Mouse (Mus musculus): ENCODE data around the gene Trim10.
"Not testable (repeated sequence)": the region's sequence is repeated elsewhere in the genome, so short reads cannot be mapped to it uniquely, and the experiment has no call there.

Trim10 gene

DNA sequence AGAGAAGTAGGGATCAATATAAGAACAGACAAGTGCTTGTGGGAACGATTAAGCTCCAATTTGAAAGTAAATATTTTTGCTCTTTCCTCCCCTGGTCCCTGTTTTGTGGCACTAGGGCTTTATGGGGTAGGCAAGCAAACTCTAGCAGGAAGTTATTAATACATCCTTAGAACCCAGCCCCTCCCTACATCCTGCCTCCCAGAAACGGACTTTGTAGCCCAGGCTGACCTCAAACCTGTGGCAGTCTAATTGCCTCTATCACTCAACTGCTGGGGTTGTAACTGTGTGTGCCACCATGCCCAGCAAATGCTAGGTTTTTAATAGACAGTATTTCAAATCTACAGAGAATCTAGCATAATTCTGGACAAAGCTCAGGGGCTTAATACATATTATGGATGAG is 7.7 kb upstream of the Trim10 start:
- DNase-seq = no peak

DNA sequence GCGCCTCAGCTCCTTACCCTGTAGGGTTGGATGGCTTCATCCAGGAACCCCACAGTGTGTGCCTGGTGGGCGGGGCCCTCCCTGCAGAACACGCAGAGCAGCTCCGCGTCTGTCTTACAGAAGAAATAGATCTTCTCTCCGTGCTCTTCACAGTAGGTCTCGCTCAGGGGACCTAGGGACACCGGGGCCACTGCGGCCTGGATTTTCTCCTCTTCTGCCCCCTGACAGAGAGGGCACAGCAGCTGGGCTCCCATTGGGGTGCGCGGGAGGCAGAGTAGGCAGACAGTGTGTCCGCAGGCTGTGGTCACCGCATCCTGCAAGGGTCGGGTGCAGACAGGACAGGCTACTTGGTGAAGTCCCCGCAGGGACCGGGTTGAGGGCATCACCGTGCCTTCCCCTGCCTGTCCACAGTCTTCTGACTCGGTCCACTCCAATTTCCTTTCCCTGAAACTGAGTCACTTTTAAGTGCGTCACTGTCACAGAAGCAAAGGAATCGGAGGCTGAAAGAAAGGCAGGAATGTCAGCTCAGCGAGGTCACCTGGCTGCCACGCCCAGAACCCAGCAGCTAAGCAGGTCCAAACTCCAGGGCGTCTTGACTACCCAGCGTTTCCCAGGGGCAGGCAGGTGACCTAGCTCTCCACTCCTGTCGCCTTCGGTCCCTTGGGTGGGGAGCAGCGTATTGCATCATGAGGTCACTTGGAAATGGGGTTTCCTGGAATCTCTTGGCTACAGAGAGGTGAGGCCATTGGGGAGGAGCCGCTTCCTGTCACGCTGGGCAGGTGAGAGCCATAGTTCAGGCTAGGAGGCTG is 2.5 kb upstream of the Trim10 start, which contains the start of gene Trim15:
Trim15 (minus strand) TSS at position 492 of the 809 bp plus-strand sequence.
- DNase-seq = peak; percentile 42

DNA sequence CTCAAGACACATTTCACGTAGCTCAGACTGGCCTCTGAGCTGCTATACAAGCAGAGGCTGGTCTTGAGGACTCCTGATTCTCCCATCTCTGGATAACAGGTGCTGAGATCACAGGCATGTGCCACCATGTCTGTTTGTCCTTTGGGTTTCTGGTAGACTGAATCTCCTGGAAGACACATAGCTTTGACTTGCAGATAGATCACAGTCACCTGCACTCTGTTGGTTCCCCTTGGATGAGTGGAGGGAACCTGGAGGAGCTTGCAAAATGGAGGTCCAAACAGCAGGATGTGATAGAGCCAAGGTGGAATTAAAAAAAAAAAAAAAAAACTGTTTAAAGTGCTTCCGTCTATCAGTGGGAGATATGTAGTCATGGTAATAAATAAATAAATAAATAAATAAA is 538 bp upstream of the Trim10 start:
- DNase-seq = no peak

DNA sequence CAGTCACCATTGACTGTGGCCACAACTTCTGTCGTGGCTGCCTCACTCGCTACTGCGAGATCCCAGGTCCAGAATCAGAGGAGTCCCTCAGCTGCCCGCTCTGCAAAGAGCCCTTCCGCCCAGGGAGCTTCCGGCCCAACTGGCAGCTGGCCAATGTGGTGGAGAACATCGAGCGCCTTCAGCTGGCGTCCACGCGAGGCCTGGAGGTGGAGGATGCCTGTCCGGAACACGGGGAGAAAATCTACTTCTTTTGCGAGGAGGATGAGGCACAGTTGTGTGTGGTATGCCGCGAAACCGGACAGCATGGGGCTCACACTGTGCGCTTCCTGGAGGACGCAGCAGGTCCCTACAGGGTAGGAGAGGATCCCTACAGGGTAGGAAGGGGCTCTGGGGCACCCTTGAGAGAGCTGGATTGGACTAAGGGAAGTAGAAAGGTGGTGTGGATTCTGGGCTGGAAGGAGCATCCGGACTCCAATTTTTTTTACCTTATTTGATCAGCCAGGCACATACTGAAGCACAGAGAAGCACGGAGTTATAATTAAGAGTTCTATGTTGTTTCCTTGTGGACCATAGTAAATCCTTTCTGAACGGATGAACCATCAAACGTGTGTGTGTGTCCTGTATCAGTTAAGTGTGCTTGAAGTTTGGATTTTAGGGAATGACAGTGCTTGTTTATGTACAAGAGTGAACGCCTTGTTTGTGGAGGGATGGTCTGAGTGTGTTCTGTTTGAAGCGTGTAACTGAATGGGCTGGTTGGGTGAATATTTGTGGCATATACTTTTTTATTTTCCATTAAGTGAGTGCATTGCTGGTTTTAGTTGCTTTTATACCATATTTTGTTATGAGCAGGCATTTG is 809 bp downstream of the Trim10 start:
- DNase-seq = no peak

DNA sequence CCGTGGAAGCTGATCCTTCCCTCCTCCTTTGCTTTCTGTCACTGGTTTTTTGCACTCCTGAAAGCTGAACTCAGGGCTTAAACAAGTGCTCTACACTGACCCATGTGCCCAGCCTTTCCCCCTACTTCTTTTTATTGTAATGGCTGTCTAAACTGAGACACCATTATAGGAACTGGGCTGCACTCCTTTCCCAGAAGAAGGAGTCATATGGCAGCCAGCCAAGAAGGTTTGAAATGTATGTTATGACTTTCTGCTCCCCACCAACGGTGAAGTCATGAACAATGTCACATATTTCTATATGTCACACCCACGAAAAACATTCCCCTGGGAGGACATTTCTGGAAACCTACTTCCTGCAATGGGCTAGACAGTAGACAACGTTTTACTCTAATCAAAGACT is 5.3 kb downstream of the Trim10 start:
- no peak for DNase-seq

DNA sequence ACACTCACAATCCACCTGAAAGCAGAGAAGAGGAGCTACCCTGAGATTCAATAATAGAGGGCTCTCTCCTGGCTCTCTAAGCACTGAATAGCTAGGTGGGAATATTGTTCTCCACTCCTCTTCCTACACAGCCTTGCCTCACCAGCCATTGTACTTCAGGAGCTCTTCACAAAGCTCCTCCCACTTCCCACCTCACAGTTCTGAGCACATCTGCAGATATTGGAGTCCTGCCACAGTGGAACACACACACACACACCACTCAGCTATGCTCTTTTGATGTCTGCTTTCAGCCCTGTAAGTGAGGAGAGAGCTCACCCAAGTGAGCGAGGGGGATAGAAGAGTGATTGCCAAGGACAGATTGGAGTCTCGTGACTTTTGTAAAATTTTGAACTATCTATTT is 14.0 kb downstream of the Trim10 start:
- no peak for DNase-seq

DNA sequence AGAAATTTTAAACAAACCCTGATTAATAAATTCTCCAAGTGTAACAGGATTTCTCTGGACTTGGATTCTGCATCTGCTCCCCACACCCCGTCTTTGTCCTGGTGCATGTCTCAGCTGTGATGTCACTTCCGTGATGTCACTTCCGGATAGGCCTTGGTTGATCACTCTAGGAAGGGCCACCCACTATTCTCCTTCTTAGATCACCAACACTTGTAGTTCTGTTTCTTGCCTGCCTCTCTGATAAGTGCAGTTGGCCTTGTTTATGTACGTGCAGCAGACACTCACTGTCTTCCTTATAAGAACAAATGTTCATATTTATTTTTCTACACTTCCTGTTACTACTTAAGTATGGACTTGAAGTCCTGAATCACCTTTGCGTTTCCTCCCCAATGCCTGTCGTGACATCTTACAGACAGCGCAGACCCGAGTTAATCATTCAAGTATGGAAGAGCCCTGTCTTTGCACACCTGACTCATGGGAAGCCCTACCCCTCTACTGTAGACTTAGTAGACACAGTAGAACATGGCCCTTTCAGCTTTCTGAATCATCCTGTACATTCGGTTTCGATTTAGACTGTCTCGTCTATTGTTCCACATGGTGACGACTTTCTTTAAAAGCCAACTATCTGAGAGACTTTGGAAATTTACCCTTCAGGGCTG is 15.9 kb downstream of the Trim10 start:
- no peak for DNase-seq

DNA sequence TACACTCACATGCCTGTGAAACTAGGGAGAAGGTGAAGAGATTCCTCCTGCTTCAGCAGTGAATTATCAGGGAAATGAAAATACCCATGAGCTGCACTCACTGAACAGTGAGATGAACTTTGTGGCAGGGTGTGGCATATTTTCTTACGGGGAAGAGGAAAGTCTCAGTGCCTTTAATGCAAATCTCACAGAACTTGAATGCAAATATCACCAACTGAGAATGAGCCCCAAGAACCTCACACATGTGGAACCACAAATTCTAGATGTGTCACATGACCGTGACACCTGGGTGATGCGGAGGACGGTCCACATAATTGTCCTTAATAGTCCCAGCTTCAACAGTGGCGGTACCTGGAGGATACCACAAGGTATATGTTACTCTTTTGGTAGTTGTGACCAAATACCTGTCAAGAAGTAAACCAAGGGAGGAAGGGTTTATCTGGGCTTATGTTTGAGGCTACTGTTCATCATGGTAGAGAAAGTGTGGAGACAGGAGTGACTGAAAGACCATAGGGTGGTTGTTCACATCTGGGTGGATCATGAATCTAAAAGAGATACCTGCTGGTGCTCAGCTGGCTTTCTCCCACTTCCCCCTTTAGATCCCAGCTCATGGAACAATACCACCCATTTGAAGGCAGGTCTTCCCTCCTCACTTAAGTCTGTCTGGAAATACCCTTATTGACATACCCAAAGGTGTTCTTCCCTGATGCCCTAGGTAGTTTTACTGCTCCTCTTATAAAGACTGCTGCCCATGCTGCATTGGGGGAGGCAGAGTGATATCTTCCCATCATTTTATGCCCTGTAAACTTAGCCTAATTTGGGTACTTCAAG is 20.9 kb downstream of the Trim10 start, which contains the start of gene Trim40:
Trim40 (minus strand) TSS at position 51 of the 831 bp plus-strand sequence.
- no peak for DNase-seq

DNA sequence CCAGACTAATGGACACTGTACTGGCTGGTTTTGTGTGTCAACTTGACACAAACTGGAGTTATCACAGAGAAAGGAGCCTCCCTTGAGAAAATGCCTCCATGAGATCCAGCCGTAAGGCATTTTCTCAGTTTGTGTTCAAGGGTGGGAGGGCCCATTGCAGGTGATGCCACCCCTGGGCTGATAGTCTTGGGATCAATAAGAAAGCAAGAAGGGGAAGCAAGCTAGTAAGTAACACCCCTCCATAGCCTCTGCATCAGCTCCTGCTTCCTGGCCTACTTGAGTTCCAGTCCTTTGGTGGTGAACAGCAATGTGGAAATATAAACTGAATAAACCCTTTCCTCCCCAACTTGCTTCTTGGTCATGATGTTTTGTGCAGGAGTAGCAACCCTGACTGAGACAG is 22.1 kb downstream of the Trim10 start:
- DNase-seq = not testable (repeated sequence)

DNA sequence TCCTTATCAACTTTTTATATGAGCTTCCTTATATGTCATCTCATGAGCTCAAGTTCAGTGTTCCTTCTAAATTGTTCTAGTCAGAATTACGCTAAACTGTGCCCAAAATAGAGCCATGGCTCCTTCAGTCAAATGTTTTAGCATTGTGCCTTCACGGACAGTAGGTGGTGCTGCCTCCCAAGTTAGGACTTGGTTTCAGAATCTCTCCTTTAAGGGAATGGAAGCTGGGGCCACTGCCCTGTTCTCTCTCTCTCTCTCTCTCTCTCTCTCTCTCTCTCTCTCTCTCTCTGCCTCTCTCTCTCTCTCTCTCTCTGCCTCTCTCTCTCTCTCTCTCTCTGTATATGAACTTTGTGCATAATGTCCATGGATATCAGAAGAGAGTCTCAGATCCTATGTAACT is 23.0 kb downstream of the Trim10 start:
- no peak for DNase-seq

DNA sequence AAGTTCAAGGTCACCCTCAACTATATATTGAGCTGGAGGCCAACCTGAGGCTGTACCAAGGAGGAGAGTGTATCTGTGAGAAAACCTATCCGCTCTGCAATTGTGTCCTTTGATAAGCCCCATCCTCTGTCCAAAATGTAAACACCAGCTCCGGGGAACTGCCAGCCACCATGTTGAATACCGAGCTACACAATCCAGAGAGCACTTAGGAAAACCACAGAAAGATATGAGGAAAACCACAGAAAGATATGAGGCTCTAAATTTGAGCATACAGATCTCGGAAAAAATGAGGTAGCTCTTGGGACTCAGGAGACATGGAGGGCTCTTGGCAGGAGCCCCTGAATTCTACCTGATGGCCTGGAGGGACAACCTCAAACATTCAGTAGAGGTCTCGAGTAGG is 24.0 kb downstream of the Trim10 start:
- DNase-seq = no peak

DNA sequence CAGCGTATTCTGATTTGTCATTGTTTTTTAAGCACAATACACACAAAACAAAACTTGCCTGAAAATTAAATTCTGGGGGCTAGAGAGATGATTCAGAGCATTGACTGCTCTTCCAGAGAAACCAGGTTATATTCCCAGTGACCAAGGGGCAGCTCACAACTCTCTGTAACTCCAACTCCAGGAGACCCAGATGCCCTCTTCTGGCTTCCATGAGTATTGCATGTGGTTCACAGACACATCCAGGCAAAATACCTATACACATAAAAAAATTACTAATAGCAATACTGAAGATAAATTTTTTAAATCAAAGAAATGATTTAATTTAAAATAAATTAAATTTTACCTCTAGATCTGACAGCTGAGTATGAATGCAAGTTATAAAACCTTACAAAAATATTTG is 27.2 kb downstream of the Trim10 start:
- no peak for DNase-seq

DNA sequence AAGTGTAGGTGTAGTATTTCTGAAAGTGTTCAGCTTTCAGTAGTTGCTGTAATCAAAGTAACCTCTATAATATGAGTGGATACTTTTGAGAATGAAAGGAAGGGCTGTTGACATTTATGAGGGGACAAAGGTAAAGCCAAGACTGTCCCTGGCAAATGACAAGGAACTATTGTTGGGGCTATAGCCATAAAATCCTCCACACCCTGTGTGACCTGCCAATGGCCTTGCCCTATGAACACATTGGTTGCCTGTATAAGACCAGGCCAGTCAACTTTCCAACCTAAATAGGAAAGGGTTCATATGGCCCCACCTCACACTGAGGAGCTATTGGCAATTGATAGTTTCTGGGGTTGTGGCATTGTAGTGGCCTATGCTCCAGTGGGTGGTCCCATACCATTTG is 27.7 kb downstream of the Trim10 start:
- DNase-seq = no peak

DNA sequence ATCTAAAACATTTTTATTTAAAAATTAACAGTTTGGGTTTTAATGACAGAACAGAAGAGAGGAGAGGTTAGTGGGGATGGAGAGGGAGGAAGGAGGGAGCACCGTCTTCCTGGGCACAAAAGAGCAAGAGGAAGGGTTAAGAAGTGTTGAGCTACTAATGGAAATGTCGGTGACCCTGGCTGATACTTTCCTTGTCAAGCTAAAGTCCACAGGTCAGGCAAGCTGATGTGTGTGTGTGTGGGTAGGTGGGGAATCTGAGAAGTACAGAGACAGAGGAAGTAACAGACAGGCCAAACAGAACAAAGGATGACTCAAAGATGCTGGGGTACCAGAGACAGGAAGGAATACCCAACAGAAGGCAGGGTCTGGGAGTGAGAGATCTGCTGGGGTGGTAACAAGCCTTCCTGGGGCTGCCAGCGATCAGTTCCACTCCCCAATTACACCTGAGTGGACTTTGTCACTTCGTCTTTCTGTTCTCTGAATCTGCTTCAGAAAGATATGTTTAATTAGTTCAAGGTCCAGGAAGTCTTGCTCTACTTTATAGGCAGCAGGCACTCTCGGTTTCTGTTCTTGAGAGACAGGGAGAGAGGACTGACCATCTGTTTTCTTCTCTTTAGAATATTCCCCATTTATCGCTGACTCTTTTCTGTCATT is 28.3 kb downstream of the Trim10 start, which contains the start of gene Trim31:
Trim31 (plus strand) TSS at position 567 of the 654 bp plus-strand sequence.
- no peak for DNase-seq

DNA sequence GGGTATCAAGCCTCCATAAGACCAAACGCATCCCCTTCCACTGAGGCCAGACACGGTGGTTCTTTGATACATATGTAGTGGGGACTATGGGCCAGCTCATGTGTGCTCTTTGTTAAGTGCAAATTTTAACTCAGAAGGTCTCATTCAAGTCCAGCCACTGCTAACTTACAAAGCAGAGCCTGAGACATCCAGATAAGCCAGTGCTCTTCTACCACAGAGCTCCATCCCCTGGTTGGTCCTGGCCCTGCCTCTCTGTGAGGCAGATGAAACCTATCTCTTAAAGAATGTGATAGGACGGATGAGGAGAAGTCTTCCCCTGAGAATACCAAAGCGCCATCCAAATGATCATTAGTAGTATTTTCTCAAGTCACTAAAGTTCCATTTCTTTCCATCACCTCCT is 30.0 kb downstream of the Trim10 start:
- DNase-seq = no peak

DNA sequence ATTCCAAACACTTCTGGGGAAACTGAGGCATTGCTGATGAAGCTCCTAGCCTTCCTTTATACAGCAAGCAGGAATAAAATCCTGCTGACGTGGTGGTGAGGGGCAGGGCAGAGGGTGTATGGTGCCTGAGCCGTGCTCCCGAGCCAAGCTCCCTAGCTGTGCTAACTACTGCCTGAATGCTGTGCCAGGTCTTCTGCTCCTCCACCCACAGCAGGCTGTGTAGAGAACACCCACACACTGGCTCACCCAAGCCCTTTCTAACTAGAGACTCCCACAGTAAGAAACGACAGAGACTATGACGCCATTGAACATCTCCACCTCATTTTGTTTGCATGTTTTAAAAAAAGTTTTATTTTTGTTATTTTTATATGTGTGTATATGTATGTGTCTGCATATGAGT is 30.6 kb downstream of the Trim10 start:
- DNase-seq = no peak

DNA sequence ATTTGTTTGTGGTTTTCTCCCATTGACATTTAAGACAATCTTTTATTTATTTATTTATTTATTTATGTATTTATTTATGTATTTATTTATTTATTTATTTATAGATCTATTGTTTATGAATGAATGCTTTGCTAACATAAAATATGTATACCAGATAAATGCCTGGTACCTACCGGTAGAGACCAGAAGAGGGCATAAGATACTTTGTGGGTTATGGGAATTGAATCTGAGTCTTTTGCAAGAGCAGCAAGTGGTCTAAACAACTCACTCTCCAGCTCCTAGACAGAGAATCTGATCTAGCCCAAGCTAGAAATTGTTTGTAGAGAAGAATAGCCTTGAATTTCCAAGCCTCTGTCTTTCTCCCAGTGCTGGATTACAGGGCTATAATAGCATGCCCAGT is 31.3 kb downstream of the Trim10 start:
- DNase-seq = no peak

DNA sequence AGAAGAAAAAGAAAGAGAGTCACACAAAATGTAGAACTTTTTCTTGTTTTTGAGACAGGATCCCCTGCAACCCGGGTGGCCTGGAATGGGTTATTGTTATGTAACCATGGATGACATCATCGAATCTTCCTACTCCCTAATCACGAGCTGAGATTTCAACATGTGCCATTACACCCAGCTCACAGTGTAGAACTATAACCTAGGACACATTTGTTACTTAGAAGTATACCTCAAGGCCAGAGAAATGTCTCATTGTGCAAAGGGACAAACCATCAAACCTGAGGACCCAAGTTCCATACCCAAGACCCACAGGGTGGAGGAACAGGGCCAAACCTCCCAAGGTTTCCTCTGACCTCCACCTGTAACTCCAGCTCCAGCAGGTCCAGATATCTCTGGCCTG is 34.3 kb downstream of the Trim10 start:
- no peak for DNase-seq

DNA sequence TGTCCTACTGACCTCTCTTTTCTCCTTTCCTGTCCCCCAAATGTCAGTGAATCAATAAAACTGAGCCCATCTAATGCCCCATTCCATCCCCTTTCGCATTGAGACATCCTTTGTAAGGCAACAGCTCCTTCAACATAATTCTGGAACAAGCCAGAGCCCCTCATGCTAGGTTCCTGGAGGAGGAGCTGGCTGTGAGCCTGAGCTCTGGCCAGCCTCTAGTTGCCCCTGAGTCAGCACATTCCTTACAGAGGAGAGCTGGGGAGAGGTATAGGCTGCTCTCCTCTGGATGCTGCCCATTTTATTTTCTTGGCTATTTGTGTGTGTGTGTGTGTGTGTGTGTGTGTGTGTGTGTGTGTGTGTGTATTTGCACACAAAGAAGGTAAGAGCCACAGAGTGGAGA is 38.9 kb downstream of the Trim10 start:
- no peak for DNase-seq

DNA sequence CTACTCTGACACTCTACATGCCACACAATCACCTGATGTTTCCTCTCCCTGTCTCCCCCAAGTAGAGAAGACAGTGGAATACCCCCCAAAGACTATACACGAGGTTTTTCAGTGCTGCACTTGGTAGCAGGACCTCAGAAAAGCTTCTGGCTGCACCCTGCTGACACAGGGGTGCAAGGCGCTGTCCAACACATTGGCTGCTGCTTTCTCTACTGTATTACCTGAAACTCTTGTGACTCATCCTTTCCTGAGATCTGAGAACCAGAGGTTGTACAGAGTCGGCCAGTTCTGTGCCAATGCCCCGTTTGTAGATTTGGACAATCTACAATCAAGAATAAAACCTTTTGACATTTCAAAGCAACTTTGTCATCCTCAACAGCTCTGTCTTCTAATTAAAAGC is 40.4 kb downstream of the Trim10 start:
- no peak for DNase-seq

DNA sequence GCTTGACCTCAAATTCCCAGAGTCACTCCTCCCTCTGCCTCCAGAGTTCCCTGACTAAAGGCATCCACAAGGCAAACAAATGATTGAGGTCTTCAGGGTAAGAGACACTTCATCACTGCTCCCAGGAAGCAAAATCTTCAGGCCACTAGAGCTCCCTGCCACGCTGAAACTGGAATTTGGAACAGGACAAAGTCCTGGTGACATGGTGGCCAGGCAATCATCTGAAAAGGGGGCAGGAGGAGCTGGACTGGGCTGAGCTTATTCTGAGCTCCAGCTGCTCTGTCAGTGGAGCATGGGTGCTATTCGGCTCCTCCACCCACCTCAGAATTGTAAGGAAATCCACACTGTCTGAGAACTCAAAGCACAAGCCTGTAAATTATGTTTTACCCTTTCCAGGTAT is 42.7 kb downstream of the Trim10 start:
- DNase-seq = no peak

DNA sequence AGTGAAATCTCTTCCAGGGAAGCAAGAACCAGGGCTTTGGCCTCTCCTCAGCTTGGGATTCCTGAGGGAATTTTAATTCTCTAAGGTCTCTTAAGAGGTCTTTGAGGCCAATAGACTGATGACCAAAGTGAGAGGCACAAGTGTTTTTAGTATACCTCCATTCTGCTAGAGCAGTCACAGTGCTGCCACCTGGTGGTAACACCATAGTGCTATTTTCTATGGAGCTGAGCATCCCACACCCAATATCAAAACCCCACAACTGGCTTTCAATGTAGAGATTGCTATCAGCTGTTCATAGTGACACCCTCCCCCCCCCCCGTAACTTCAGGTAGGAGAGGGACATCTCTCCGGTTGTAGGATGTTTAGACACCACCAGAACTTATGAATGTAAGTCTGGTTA is 44.7 kb downstream of the Trim10 start:
- peak; percentile 45 for DNase-seq

All from kidney, adult 11 months (tissue).